Mouse (Mus musculus) spleen, adult 2 months (tissue): Measurements from ENCODE around the gene Socs3. TPM values are rescaled to one million over a fixed set of nuclear protein-coding genes. Genes with fewer than 3 reads are reported as not detected.

ENCODE experiments used
- DNase-seq, 2 experiments: peaks; one replicate each; pipeline versions ENCODE4 v3.0.0 to v3.0.0-alpha.2; 2012 to 2021; ENCODE audit warnings: low spot score in 2 of 2, low read depth in 1 of 2
- H3K27ac ChIP-seq: fragments of 200-500 bp; 2 replicates; pipeline ENCODE4 v1.5.1; 2012; ENCODE audit warnings: low read length, inconsistent platforms; ENCODE audit not compliant: insufficient read depth
- H3K27me3 ChIP-seq: fragments of 200-500 bp; 2 replicates; pipeline ENCODE4 v1.6.1; 2012; ENCODE audit warnings: mild to moderate bottlenecking, moderate library complexity, low read length, inconsistent platforms; ENCODE audit not compliant: control insufficient read depth, insufficient read depth
- H3K36me3 ChIP-seq: fragments of 200-500 bp; 2 replicates; pipeline ENCODE4 v1.6.1; 2012; ENCODE audit warnings: mild to moderate bottlenecking, low read length, inconsistent platforms; ENCODE audit not compliant: control insufficient read depth, insufficient read depth
- H3K4me1 ChIP-seq: fragments of 200-500 bp; 2 replicates; pipeline ENCODE4 v1.6.1; 2011; ENCODE audit warnings: inconsistent platforms; ENCODE audit not compliant: control insufficient read depth, insufficient read depth, insufficient read length
- H3K4me3 ChIP-seq: fragments of 200-500 bp; 2 replicates; pipeline ENCODE4 v1.5.1; 2011; ENCODE audit warnings: mild to moderate bottlenecking, inconsistent platforms; ENCODE audit not compliant: insufficient read depth, insufficient read length; ENCODE audit errors: extremely low read depth
- CTCF ChIP-seq: fragments of 200-500 bp; IDR thresholded peaks from 2 replicates; pipeline ENCODE4 v1.5.1; 2011; ENCODE audit warnings: mild to moderate bottlenecking, inconsistent platforms; ENCODE audit not compliant: insufficient read depth, insufficient read length, insufficient replicate concordance; ENCODE audit errors: extremely low read depth
- POLR2A ChIP-seq: fragments of 200-500 bp; IDR thresholded peaks from 2 replicates; pipeline ENCODE4 v1.6.1; 2011; ENCODE audit warnings: low read depth, low read length, inconsistent platforms
- WGBS: fragments of 180-500 bp; shearing (Covaris S2); methylation state at CpG from one replicate; pipeline ENCODE4 v1.1.7; 2018; 5-methylcytosine and 5-hydroxymethylcytosine counted together
- polyA plus RNA-seq: library from polyadenylated mRNA; depleted of rRNA; stranded (reverse); fragments of >200 nt; gene quantifications from 2 replicates; pipeline ENCODE4 v1.2.3, GENCODE M21; 2012

The Socs3 gene
- polyA plus RNA-seq, 1 experiment = 22.0 TPM

- H3K27ac ChIP-seq = peak overlapping the region; percentile 58; the same call in 1 of the 2 replicates
- no peak for DNase-seq
- H3K4me3 ChIP-seq = no peak overlapping the region
- H3K4me1 ChIP-seq = no peaks in the 10 kb centered on the region; the same call in 1 of the 2 replicates
- 86% methylated on average over 7 of the region's 7 CpGs for whole genome bisulfite sequencing
- peaks cover 45% of the 10 kb centered on the region for H3K36me3 ChIP-seq
- no peaks in the 10 kb centered on the region for H3K27me3 ChIP-seq
- no peak for TF ChIP-seq POLR2A
These were observed 30.8 kb upstream of the Socs3 start for GRCm38 (mm10) chr11:118000565-118001215.

GRCm38 (mm10) chr11:118000083-118000482 lies 30.2 kb upstream of the Socs3 start:
- WGBS = 71% methylated on average over 1 of the region's 1 CpGs
- TF ChIP-seq POLR2A (no peak), CTCF (no peak)
- Histone ChIP-seq H3K4me1 (peaks cover 4% of the 10 kb centered on the region; the same call in 1 of the 2 replicates), H3K27ac (no peak overlapping the region), H3K4me3 (no peak overlapping the region), H3K27me3 (no peaks in the 10 kb centered on the region), H3K36me3 (peaks cover 38% of the 10 kb centered on the region)
- no peak for DNase-seq

GRCm38 (mm10) chr11:117999260-117999934 lies 29.6 kb upstream of the Socs3 start:
- H3K27ac ChIP-seq = no peak overlapping the region
- 95% methylated on average over 6 of the region's 6 CpGs for WGBS
- DNase-seq = no peak
- peaks cover 35% of the 10 kb centered on the region for H3K36me3 ChIP-seq
- peaks cover 4% of the 10 kb centered on the region; the same call in 1 of the 2 replicates for H3K4me1 ChIP-seq
- no peak overlapping the region for H3K4me3 ChIP-seq
- no peaks in the 10 kb centered on the region for H3K27me3 ChIP-seq
- TF ChIP-seq POLR2A (no peak), CTCF (no peak)

GRCm38 (mm10) chr11:117998356-117998755 lies 28.5 kb upstream of the Socs3 start:
- Histone ChIP-seq H3K27ac (no peak overlapping the region), H3K4me1 (peaks cover 7% of the 10 kb centered on the region; the same call in 1 of the 2 replicates)

GRCm38 (mm10) chr11:117997085-117997484 lies 27.2 kb upstream of the Socs3 start:
- peaks cover 18% of the 10 kb centered on the region; the same call in 1 of the 2 replicates for H3K4me1 ChIP-seq
- WGBS = 94% methylated on average over 2 of the region's 2 CpGs

More at GRCm38 (mm10) chr11:117998356-117998755, 28.5 kb upstream of the Socs3 start:
- WGBS = 94% methylated on average over 4 of the region's 4 CpGs
- TF ChIP-seq CTCF (no peak), POLR2A (no peak)
- no peak for DNase-seq
- H3K27me3 ChIP-seq = no peaks in the 10 kb centered on the region
- H3K36me3 ChIP-seq = peaks cover 26% of the 10 kb centered on the region
- no peak overlapping the region for H3K4me3 ChIP-seq

GRCm38 (mm10) chr11:117996066-117996465 lies 26.2 kb upstream of the Socs3 start:
- DNase-seq = no peak
- Histone ChIP-seq H3K27ac (no peak overlapping the region), H3K4me3 (no peak overlapping the region), H3K27me3 (no peaks in the 10 kb centered on the region), H3K4me1 (peaks cover 21% of the 10 kb centered on the region; the same call in 1 of the 2 replicates), H3K36me3 (peaks cover 6% of the 10 kb centered on the region)
- no peak for TF ChIP-seq CTCF
- TF ChIP-seq POLR2A = no peak
- WGBS = 93% methylated on average over 3 of the region's 3 CpGs

More at GRCm38 (mm10) chr11:117997085-117997484, 27.2 kb upstream of the Socs3 start:
- no peak for DNase-seq
- Histone ChIP-seq H3K27ac (no peak overlapping the region), H3K4me3 (no peak overlapping the region), H3K27me3 (no peaks in the 10 kb centered on the region), H3K36me3 (peaks cover 15% of the 10 kb centered on the region)
- no peak for TF ChIP-seq POLR2A
- TF ChIP-seq CTCF = no peak

- peaks cover 21% of the 10 kb centered on the region; the same call in 1 of the 2 replicates for H3K4me1 ChIP-seq
- TF ChIP-seq CTCF = no peak
- TF ChIP-seq POLR2A = no peak
- no peak for DNase-seq
- H3K27ac ChIP-seq = no peak overlapping the region
- no peaks in the 10 kb centered on the region for H3K27me3 ChIP-seq
- peaks cover 2% of the 10 kb centered on the region for H3K36me3 ChIP-seq
- no peak overlapping the region for H3K4me3 ChIP-seq
- WGBS = 56% methylated on average over 3 of the region's 3 CpGs
These were observed 25.8 kb upstream of the Socs3 start for GRCm38 (mm10) chr11:117995661-117996060.
